Mouse (Mus musculus): Measurements from ENCODE around the gene Socs1. TPM values are rescaled to one million over a fixed set of nuclear protein-coding genes. Genes with fewer than 3 reads are reported as not detected.
A peak's percentile ranks its signal among the peaks of the same experiment; 100 is the strongest.

Gene Socs1
- polyA plus RNA-seq, 1 experiment from 2014 or later: 8.9 TPM

DNA sequence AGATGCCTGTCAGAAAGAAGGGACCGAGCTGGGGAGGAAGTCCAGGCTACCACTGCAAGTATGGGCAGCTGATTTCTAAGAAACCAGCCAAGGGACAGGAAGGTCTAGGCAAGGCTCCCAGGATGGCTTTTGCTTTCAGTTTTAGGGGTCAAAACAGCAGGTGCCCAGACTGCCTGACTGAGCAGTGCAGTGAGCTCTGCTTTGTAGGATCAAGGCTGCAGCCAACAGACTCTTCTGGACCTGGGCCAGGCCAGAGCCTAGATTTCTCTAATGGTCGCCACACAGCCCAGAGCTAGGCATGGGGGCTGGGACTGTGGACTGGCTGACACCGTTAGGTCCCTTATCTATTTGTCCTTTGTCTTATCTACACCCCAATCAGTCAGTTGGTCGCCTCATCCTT, 10.6 kb downstream of the Socs1 start:
- no peak overlapping the region for H3K9ac ChIP-seq (replicated peaks)
- H3K27me3 ChIP-seq: no peaks in the 10 kb centered on the region
- no peak overlapping the region for H3K4me3 ChIP-seq (replicated peaks)
- peaks cover 7% of the 10 kb centered on the region for H3K4me1 ChIP-seq (replicated peaks)
- no peak for ATAC-seq (ENCODE audit: insufficient number of reproducible peaks, insufficient read depth, low FRiP score, low TSS enrichment, low read depth)
- H3K27ac ChIP-seq: no peak overlapping the region
- H3K36me3 ChIP-seq: no peaks in the 10 kb centered on the region
- WGBS: 55% methylated on average over 4 of the region's 4 CpGs
- H3K4me2 ChIP-seq: no peak overlapping the region
- H3K9me3 ChIP-seq: no peaks in the 10 kb centered on the region

DNA sequence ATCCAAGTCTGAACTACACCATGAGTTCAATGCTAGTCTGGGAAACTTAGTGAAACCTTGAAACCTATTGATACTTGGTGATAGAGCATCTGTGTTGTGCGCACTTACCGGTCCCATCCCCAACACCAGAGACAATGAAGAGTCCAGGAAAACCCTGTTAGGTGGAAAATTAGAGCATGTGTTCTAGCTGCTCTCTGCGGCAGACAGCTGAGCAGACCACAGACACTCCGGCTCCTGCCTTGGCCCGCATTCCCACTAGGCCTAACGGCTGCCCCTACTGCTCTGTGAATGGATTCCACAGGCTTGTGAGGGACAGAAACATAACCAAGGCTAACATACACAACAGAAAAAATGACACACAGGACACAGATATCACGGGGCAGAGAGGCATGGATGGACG, 11.8 kb downstream of the Socs1 start:
- Histone ChIP-seq H3K27ac (no peak overlapping the region), H3K4me1 (replicated peaks) (peaks cover 11% of the 10 kb centered on the region), H3K36me3 (no peaks in the 10 kb centered on the region), H3K4me3 (replicated peaks) (no peak overlapping the region), H3K4me2 (no peak overlapping the region), H3K27me3 (peaks cover 2% of the 10 kb centered on the region; the same call in 1 of the 2 replicates), H3K9ac (replicated peaks) (no peak overlapping the region), H3K9me3 (no peaks in the 10 kb centered on the region)
- ATAC-seq (ENCODE audit: insufficient number of reproducible peaks, insufficient read depth, low FRiP score, low TSS enrichment, low read depth): no peak
- WGBS: 86% methylated on average over 8 of the region's 8 CpGs

DNA sequence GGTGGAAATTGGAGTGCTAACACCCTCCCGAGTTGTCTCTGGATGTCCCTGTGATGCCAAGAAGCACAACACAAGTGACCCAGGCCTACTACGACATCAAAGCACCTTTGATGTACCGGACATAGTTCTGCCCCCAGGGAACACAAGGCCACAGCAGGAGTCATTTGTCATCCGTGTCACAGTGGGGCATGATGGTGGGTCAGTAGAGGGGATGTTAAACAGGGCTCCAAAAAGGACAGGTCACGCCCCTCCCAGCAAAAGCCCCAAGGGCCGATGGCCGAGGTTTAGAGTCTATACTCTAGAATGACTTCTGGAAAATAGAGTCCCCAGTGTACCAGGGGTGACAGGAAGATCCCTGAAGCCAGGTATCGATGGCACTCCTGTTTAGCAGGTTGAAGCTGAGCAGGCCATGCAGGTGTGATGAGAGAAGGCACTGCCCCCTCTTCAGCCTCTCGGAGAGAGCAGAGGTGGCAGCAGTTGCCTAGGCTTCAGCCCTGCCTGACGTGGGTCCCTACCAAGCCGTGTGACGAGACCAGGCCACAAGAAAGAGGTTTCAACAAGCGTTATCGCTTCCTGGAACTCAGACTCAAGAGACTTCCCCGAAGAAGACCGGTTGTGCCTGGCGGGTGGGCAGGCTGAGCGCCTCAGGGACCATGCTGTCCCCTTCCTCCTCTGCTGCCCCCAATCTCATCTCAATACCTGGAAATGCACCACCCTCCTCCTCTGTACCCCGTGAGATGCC, 13.4 kb downstream of the Socs1 start:
- 44% methylated on average over 19 of the region's 19 CpGs for WGBS
- no peak overlapping the region for H3K27ac ChIP-seq
- H3K4me3 ChIP-seq (replicated peaks): no peak overlapping the region
- H3K9ac ChIP-seq (replicated peaks): no peak overlapping the region
- no peaks in the 10 kb centered on the region for H3K9me3 ChIP-seq
- H3K4me2 ChIP-seq: no peak overlapping the region
- peaks cover 11% of the 10 kb centered on the region for H3K4me1 ChIP-seq (replicated peaks)
- peaks cover 2% of the 10 kb centered on the region; the same call in 1 of the 2 replicates for H3K27me3 ChIP-seq
- no peaks in the 10 kb centered on the region for H3K36me3 ChIP-seq
- ATAC-seq (ENCODE audit: insufficient number of reproducible peaks, insufficient read depth, low FRiP score, low TSS enrichment, low read depth): no peak

DNA sequence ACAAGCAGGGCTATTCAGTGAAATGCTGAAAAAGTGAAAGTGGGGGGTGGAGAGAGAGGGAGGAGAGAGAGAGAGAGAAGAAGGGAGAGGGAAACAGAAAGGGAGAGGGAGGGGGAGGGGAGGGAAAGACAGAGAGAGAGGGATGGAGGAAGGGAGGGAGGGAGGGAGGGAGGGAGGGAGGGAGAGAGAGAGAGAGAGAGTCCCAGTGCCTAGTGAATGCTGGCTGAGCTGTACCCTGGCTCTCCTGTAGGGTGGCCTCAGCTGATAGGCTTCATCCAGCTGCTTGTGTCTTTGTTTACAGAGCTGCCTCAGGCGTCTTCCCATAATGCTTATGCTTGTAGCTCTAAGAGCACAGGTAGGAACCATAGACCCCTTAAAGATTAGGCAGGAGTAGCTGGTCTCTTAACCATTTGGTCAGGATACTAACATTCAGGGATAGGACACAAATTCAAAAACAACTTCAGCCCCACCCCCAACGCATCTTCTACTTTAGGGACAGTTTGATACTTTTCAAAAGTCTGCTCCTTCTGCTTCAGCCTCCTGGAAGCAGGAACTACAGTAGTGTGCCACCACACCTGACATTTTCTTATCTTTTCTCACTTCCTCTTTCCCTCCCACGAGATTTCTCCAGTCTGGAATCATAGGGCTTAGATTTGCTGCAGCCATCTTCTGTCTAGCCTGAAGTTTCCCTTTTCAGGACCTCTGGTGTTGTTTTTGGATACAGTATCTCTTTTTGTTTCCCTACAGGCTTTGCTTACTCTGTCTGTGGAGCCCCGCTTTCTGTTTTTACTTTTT, 14.6 kb downstream of the Socs1 start:
- Histone ChIP-seq H3K4me1 (replicated peaks) (peaks cover 11% of the 10 kb centered on the region), H3K4me2 (no peak overlapping the region), H3K27ac (no peak overlapping the region), H3K27me3 (peaks cover 2% of the 10 kb centered on the region; the same call in 1 of the 2 replicates), H3K9ac (replicated peaks) (no peak overlapping the region), H3K36me3 (no peaks in the 10 kb centered on the region), H3K4me3 (replicated peaks) (no peak overlapping the region), H3K9me3 (no peaks in the 10 kb centered on the region)
- WGBS: 48% methylated on average over 4 of the region's 4 CpGs
- no peak for ATAC-seq (ENCODE audit: insufficient number of reproducible peaks, insufficient read depth, low FRiP score, low TSS enrichment, low read depth)

DNA sequence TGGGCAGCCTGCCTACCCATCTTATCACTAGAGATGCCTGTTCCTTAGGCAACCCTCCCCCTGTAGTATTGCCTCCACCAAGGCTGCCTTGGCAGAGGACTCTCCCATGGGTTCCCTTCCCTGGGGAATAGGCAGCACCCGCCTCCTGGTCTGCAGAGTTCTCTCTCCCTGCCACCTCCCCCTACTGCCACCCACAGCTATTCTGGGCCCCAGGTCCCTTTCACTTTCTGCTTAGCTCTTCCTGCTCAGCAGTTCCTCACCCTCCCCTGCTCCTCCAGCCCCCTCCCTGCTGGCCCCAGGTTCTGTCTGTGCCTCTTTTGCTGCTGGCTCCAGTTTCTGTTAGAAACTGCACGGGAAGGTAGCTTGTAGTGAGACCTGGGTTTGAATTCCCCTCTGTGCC, 15.7 kb downstream of the Socs1 start:
- no peak overlapping the region for H3K27ac ChIP-seq
- H3K9me3 ChIP-seq: no peaks in the 10 kb centered on the region
- no peak overlapping the region for H3K9ac ChIP-seq (replicated peaks)
- H3K4me2 ChIP-seq: no peak overlapping the region
- peaks cover 2% of the 10 kb centered on the region; the same call in 1 of the 2 replicates for H3K27me3 ChIP-seq
- peaks cover 11% of the 10 kb centered on the region for H3K4me1 ChIP-seq (replicated peaks)
- ATAC-seq (ENCODE audit: insufficient number of reproducible peaks, insufficient read depth, low FRiP score, low TSS enrichment, low read depth): no peak
- WGBS: 44% methylated on average over 2 of the region's 2 CpGs
- H3K4me3 ChIP-seq (replicated peaks): no peak overlapping the region
- no peaks in the 10 kb centered on the region for H3K36me3 ChIP-seq

DNA sequence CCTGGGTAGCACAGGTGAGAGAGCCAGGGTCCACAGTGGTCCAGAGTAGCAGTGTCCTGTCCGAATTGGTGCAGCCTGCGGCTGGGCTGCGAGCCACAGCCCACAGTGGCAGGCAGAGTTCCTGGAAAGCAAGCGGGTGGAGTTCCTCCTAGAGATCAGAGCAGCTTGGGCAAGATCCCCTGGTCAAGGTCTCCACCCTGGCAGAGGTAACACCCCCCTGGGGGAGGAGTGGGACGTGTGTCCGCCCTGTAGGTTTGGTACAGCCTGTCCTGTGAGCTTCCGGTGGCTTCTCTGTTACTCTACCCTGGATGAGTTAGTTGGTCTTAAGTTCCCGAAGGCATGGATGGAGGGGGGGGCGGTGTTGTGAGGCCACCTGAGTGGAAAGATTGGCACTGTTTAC, 16.5 kb downstream of the Socs1 start:
- Histone ChIP-seq H3K27me3 (peaks cover 2% of the 10 kb centered on the region; the same call in 1 of the 2 replicates), H3K4me3 (replicated peaks) (no peak overlapping the region), H3K9ac (replicated peaks) (no peak overlapping the region), H3K36me3 (no peaks in the 10 kb centered on the region), H3K4me1 (replicated peaks) (peaks cover 11% of the 10 kb centered on the region), H3K27ac (peak overlapping the region; percentile 35; the same call in 1 of the 2 replicates), H3K9me3 (no peaks in the 10 kb centered on the region), H3K4me2 (no peak overlapping the region)
- 42% methylated on average over 9 of the region's 9 CpGs for WGBS
- no peak for ATAC-seq (ENCODE audit: insufficient number of reproducible peaks, insufficient read depth, low FRiP score, low TSS enrichment, low read depth)

DNA sequence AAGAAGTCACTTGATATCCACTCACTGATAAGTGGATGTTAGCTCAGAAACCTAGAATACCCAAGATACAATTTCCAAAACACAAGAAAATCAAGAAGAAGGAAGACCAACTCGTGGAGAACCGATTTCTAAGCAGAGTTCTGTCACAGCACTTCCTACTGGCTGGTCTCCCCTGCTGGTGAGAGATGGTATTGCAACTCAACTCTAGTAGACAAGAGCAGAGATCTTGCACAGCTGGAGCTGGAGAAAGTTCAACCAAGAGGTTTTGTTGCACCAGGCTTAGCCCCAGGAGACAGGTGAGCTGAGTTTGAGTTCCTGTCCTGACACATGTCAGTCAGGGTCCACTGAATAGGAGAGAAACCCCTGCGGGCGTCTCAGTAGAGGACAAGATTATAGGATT, 18.2 kb downstream of the Socs1 start:
- Histone ChIP-seq H3K27ac (no peak overlapping the region), H3K9ac (replicated peaks) (no peak overlapping the region), H3K27me3 (peaks cover 2% of the 10 kb centered on the region; the same call in 1 of the 2 replicates), H3K4me2 (no peak overlapping the region), H3K9me3 (no peaks in the 10 kb centered on the region), H3K4me3 (replicated peaks) (no peak overlapping the region), H3K36me3 (no peaks in the 10 kb centered on the region), H3K4me1 (replicated peaks) (peaks cover 11% of the 10 kb centered on the region)
- no peak for ATAC-seq (ENCODE audit: insufficient number of reproducible peaks, insufficient read depth, low FRiP score, low TSS enrichment, low read depth)
- WGBS: 46% methylated on average over 4 of the region's 4 CpGs

DNA sequence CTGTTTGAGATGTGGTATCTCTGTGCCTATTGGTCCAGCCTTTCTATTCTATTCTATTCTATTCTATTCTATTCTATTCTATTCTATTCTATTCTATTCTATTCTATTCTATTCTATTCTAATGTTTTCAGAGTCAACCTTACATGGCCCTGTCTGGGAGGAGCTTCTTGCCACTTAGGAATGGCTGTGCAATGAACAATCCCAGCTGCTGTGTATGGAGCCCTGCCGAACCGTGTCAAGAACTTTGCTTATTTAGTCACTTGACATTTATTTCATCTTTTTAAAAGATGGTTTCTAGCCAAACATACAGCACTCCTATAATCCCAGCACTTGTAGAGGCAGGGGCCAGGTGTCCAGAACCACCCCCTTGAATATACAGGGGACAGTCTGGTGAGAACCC, 21.0 kb downstream of the Socs1 start:
- Histone ChIP-seq H3K36me3 (no peaks in the 10 kb centered on the region), H3K4me1 (replicated peaks) (0 out of 2 replicates have a peak, but pooled peaks cover 5% of the 10 kb centered on the region), H3K9ac (replicated peaks) (no peak overlapping the region), H3K9me3 (no peaks in the 10 kb centered on the region), H3K27ac (no peak overlapping the region), H3K4me3 (replicated peaks) (no peak overlapping the region), H3K27me3 (peaks cover under 1% of the 10 kb centered on the region; the same call in 1 of the 2 replicates), H3K4me2 (no peak overlapping the region)
- WGBS: 77% methylated on average over 2 of the region's 2 CpGs
- no peak for ATAC-seq (ENCODE audit: insufficient number of reproducible peaks, insufficient read depth, low FRiP score, low TSS enrichment, low read depth)

DNA sequence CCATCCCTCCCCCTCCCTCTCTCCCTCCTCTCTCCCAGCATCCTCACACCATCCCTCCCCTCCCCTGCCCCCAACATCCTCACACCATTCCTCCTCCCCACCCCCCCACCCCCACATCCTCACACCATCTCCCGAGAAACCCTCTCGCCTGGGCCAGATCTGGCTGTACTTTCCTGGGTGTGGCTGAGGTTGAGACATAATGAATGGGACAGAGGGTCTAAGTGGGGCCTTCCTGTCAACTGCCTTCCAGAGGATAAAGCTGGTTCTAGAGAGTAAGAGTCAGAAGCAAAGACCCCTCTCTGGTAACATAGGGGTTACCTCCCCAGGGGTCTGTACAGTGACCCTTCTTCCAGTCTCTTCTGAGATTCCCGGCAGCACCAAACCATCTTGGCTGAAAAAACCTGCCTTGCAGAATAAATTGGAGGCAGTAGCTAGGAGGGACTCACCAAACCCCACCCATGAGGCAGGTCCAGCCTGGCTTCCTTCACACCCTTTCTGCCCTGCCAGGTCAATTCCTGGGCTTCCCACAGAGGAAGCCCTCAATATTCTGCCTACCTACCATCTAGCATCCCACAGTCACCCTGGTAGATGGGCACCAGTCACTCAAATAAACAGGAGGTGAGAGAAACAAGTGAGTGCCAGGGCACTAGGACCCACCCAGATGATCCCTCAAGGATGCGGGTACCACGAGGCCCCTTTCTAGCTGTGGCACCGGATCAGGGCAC, 21.6 kb downstream of the Socs1 start:
- no peaks in the 10 kb centered on the region for H3K9me3 ChIP-seq
- no peak overlapping the region for H3K27ac ChIP-seq
- no peak overlapping the region for H3K4me2 ChIP-seq
- 43% methylated on average over 6 of the region's 6 CpGs for WGBS
- no peak for ATAC-seq (ENCODE audit: insufficient number of reproducible peaks, insufficient read depth, low FRiP score, low TSS enrichment, low read depth)
- H3K27me3 ChIP-seq: no peaks in the 10 kb centered on the region; the same call in 1 of the 2 replicates
- 0 out of 2 replicates have a peak, but pooled peaks cover 5% of the 10 kb centered on the region for H3K4me1 ChIP-seq (replicated peaks)
- no peaks in the 10 kb centered on the region for H3K36me3 ChIP-seq
- no peak overlapping the region for H3K4me3 ChIP-seq (replicated peaks)
- H3K9ac ChIP-seq (replicated peaks): no peak overlapping the region

DNA sequence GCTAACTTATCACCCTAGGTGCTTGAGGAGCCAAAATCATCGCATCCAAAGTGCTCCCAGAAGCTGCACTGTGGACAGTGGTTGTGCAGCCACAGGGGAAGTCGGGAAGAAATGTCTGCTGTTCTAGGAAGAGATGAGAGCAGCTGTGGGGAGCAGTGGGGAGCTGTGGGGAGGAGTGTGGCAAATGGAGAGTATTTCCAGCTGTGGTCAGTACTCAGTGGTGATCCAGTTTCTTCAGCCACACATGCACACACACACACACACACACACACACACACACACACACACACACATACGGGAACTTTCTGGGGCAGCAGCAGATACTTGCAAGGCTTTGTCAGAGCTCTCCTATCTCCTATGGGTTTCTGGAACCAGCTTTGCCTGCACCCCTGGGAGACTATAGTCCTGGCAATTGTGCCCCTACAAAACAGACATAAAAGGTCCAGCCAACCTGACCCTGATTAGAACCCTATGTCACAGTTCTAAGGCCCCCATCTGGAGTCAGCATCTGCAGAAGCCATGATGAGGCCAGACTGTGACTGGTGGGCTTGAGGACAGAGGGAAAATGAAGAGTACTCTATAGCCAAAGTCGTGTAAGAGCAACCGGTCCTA, 22.7 kb downstream of the Socs1 start:
- Histone ChIP-seq H3K27me3 (no peaks in the 10 kb centered on the region; the same call in 1 of the 2 replicates), H3K4me1 (replicated peaks) (0 out of 2 replicates have a peak, but pooled peaks cover 5% of the 10 kb centered on the region), H3K9me3 (no peaks in the 10 kb centered on the region), H3K27ac (no peak overlapping the region), H3K4me2 (no peak overlapping the region), H3K4me3 (replicated peaks) (no peak overlapping the region), H3K36me3 (no peaks in the 10 kb centered on the region), H3K9ac (replicated peaks) (no peak overlapping the region)
- ATAC-seq (ENCODE audit: insufficient number of reproducible peaks, insufficient read depth, low FRiP score, low TSS enrichment, low read depth): no peak
- WGBS: 64% methylated on average over 5 of the region's 5 CpGs

Measured in limb, embryonic 12.5 days (tissue).